Comparison of ENCODE assay signal across 8 mouse cellular contexts in the genomic region with DNA sequence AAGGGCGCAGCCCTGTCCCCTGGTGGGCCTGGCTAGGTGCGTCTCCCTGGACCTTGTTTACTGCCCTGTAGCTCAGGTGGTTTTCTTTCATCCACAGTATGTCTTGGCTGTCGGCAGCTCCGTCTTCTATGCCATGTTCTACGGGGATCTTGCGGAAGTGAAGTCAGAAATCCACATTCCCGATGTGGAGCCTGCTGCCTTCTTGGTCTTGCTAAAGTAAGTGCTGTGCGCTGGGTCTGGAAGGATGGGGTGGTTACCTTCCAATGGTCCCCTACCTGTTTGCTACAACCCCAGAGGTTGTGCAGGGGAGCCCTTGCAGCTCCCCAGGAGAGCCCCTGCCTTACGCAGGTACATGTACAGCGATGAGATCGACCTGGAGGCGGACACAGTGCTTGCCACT. TPM values are rescaled to one million over a fixed set of nuclear protein-coding genes. Genes with fewer than 3 reads are reported as not detected.
DNase-seq lines count a peak whose midpoint lies in the region; ATAC-seq and TF ChIP-seq lines count a peak whose summit lies in the region.

No protein-coding gene starts in this region.

- WGBS in spleen, adult 2 months = 78% methylated on average over 12 of the region's 12 CpGs
- WGBS in limb, embryonic 14.5 days = 45% methylated on average over 12 of the region's 12 CpGs
- 43% methylated on average over 12 of the region's 12 CpGs for WGBS in stomach, postnatal 0 days

- no peaks in the 10 kb centered on the region for H3K27me3 ChIP-seq in erythroblast, embryonic 14.5 days (ENCODE audit: control insufficient read depth)
- H3K27me3 ChIP-seq in spleen, adult 2 months (ENCODE audit: control insufficient read depth, insufficient read depth, low read length) = no peaks in the 10 kb centered on the region
- no peaks in the 10 kb centered on the region for H3K27me3 ChIP-seq in limb, embryonic 14.5 days (ENCODE audit: control insufficient read depth, insufficient read depth, low read length)
- H3K27me3 ChIP-seq in stomach, postnatal 0 days (ENCODE audit: control insufficient read depth, insufficient read depth, low read length) = no peaks in the 10 kb centered on the region

- no peak for DNase-seq in spleen, adult 2 months (ENCODE audit: low read depth in 1 of 2, low spot score in 2 of 2)
- DNase-seq in spleen, postnatal 14 days (ENCODE audit: low spot score in 2 of 2) = no peak
- DNase-seq in limb, embryonic 14.5 days (ENCODE audit: low spot score) = no peak
- DNase-seq in stomach, postnatal 0 days (ENCODE audit: low spot score) = no peak
- no peak for DNase-seq in layer of hippocampus, adult 9-11 months
- no peak for DNase-seq in gastrocnemius, postnatal 10 days

- peak overlapping the region; percentile 79 for H3K4me3 ChIP-seq in erythroblast, embryonic 14.5 days (replicated peaks)
- H3K4me3 ChIP-seq in spleen, adult 2 months (ENCODE audit: extremely low read depth, insufficient read depth, insufficient read length) = peak overlapping the region; percentile 84; the same call in 1 of the 2 replicates
- peak overlapping the region; percentile 76 for H3K4me3 ChIP-seq in limb, embryonic 14.5 days (replicated peaks; ENCODE audit: low read length)
- peak overlapping the region; percentile 77 for H3K4me3 ChIP-seq in stomach, postnatal 0 days (ENCODE audit: low read depth, low read length)

- peak overlapping the region; percentile 89 for H3K4me2 ChIP-seq in limb, embryonic 14.5 days (replicated peaks; ENCODE audit: low read depth, low read length, severe bottlenecking)
- H3K4me2 ChIP-seq in stomach, postnatal 0 days (replicated peaks; ENCODE audit: low read depth) = peak overlapping the region; percentile 85

- peaks cover 93% of the 10 kb centered on the region for H3K36me3 ChIP-seq in erythroblast, embryonic 14.5 days (ENCODE audit: control insufficient read depth)
- H3K36me3 ChIP-seq in spleen, adult 2 months (ENCODE audit: control insufficient read depth, insufficient read depth, low read length) = peaks cover 15% of the 10 kb centered on the region
- peaks cover 76% of the 10 kb centered on the region for H3K36me3 ChIP-seq in limb, embryonic 14.5 days (ENCODE audit: control insufficient read depth, insufficient read depth, low read length)
- H3K36me3 ChIP-seq in stomach, postnatal 0 days (ENCODE audit: control insufficient read depth, insufficient read depth, low read length) = peaks cover 46% of the 10 kb centered on the region

- H3K27ac ChIP-seq in spleen, adult 2 months (ENCODE audit: insufficient read depth, low read length) = no peak overlapping the region; the same call in 1 of the 2 replicates
- H3K27ac ChIP-seq in limb, embryonic 14.5 days (replicated peaks; ENCODE audit: low read depth, low read length) = peak overlapping the region; percentile 89
- H3K27ac ChIP-seq in stomach, postnatal 0 days (replicated peaks) = peak overlapping the region; percentile 95

- no peaks in the 10 kb centered on the region for H3K9me3 ChIP-seq in erythroblast, embryonic 14.5 days (ENCODE audit: control insufficient read depth, low read length)
- H3K9me3 ChIP-seq in limb, embryonic 14.5 days (ENCODE audit: control insufficient read depth, low read length) = no peaks in the 10 kb centered on the region
- no peaks in the 10 kb centered on the region for H3K9me3 ChIP-seq in stomach, postnatal 0 days (ENCODE audit: control insufficient read depth, low read length)

- ATAC-seq in erythroblast, adult 5-6 weeks (replicated peaks; ENCODE audit: low FRiP score, poor library complexity, severe bottlenecking) = no peak
- ATAC-seq in limb, embryonic 14.5 days (ENCODE audit: low FRiP score, low read depth) = no peak
- ATAC-seq in stomach, postnatal 0 days (ENCODE audit: low FRiP score, low TSS enrichment) = no peak

- TF ChIP-seq CTCF in spleen, adult 2 months (IDR thresholded peaks at IDR 0.05; ENCODE audit: extremely low read depth, insufficient read depth, insufficient read length, insufficient replicate concordance) = no peak
- TF ChIP-seq CTCF in stomach, postnatal 0 days (IDR thresholded peaks at IDR 0.05; ENCODE audit: low read depth) = no peak

- peak overlapping the region; percentile 79 for H3K9ac ChIP-seq in limb, embryonic 14.5 days (ENCODE audit: low read depth, low read length, severe bottlenecking)
- peak overlapping the region; percentile 87 for H3K9ac ChIP-seq in stomach, postnatal 0 days (ENCODE audit: low read length)

- H3K4me1 ChIP-seq in erythroblast, embryonic 14.5 days (ENCODE audit: control insufficient read depth) = peaks cover 27% of the 10 kb centered on the region
- H3K4me1 ChIP-seq in spleen, adult 2 months (ENCODE audit: control insufficient read depth, insufficient read depth, insufficient read length) = no peaks in the 10 kb centered on the region
- peaks cover 9% of the 10 kb centered on the region for H3K4me1 ChIP-seq in limb, embryonic 14.5 days (ENCODE audit: control insufficient read depth, insufficient read depth, low read length)
- peaks cover 5% of the 10 kb centered on the region for H3K4me1 ChIP-seq in stomach, postnatal 0 days (replicated peaks; ENCODE audit: control insufficient read depth, insufficient read depth)

- no peak for TF ChIP-seq EP300 in stomach, postnatal 0 days (optimal IDR thresholded peaks at IDR 0.05)

- no peak for TF ChIP-seq POLR2A in spleen, adult 2 months (IDR thresholded peaks at IDR 0.05; ENCODE audit: low read depth, low read length)
- TF ChIP-seq POLR2A in limb, embryonic 14.5 days (IDR thresholded peaks at IDR 0.05; ENCODE audit: borderline replicate concordance, extremely low read depth, insufficient read depth, insufficient read length) = no peak

RNA-seq across cellular contexts. Expression of a gene that starts 0.9 kb away (rescaled TPM):
- 1.5 and 2.6 TPM in 2 replicates for polyA plus RNA-seq in erythroblast, embryonic 14.5 days (2012)
- 2.3 TPM in 1 of 2 replicates, not detected in the other for total RNA-seq in erythroblast, adult 5-6 weeks (2015; ENCODE audit: low replicate concordance)
- total RNA-seq in erythroblast, adult 5-6 weeks (2017; ENCODE audit: low replicate concordance) = 1.9 and 2.9 TPM in 2 replicates
- 22.3 and 61.1 TPM in 2 replicates for polyA plus RNA-seq in spleen, adult 2 months (2012; rRNA removed)
- 31.0 and 52.7 TPM in 2 replicates for polyA plus RNA-seq in limb, embryonic 14.5 days (2012; rRNA removed)
- 27.3 and 27.4 TPM in 2 replicates for polyA plus RNA-seq in limb, embryonic 14.5 days (2014; fragmentation: Nextera tagmentation; extraction: Ambion mirVana)
- polyA plus RNA-seq in stomach, postnatal 0 days (2015; fragmentation: Nextera tagmentation; extraction: Ambion mirVana) = 17.1 and 19.7 TPM in 2 replicates
- total RNA-seq in gastrocnemius, postnatal 10 days (2021) = 10 to 100 TPM; 10.4 to 12.7 TPM

RNA-seq across cellular contexts. Expression of a gene that starts 23.3 kb away (rescaled TPM):
- polyA plus RNA-seq in erythroblast, embryonic 14.5 days (2012) = 3.0 and 3.6 TPM in 2 replicates
- 14.6 and 20.9 TPM in 2 replicates for total RNA-seq in erythroblast, adult 5-6 weeks (2015; ENCODE audit: low replicate concordance)
- total RNA-seq in erythroblast, adult 5-6 weeks (2017; ENCODE audit: low replicate concordance) = 35.9 and 52.0 TPM in 2 replicates
- polyA plus RNA-seq in spleen, adult 2 months (2012; rRNA removed) = 127 and 186 TPM in 2 replicates
- polyA plus RNA-seq in limb, embryonic 14.5 days (2012; rRNA removed) = 82.5 and 97.4 TPM in 2 replicates
- polyA plus RNA-seq in limb, embryonic 14.5 days (2014; fragmentation: Nextera tagmentation; extraction: Ambion mirVana) = 60.9 and 66.2 TPM in 2 replicates
- 22.3 and 27.6 TPM in 2 replicates for polyA plus RNA-seq in stomach, postnatal 0 days (2015; fragmentation: Nextera tagmentation; extraction: Ambion mirVana)
- total RNA-seq in gastrocnemius, postnatal 10 days (2021) = 10 to 100 TPM; 28.2 to 37.9 TPM

RNA-seq across cellular contexts. Expression of a gene that starts 35.2 kb away (rescaled TPM):
- polyA plus RNA-seq in erythroblast, embryonic 14.5 days (2012) = 0.86 and 0.87 TPM in 2 replicates
- 2.7 TPM in 1 of 2 replicates, not detected in the other for total RNA-seq in erythroblast, adult 5-6 weeks (2015; ENCODE audit: low replicate concordance)
- 1.1 TPM in 1 of 2 replicates, not detected in the other for total RNA-seq in erythroblast, adult 5-6 weeks (2017; ENCODE audit: low replicate concordance)
- polyA plus RNA-seq in spleen, adult 2 months (2012; rRNA removed) = 25.4 and 28.8 TPM in 2 replicates
- 50.4 and 54.4 TPM in 2 replicates for polyA plus RNA-seq in limb, embryonic 14.5 days (2012; rRNA removed)
- polyA plus RNA-seq in limb, embryonic 14.5 days (2014; fragmentation: Nextera tagmentation; extraction: Ambion mirVana) = 78.4 and 96.0 TPM in 2 replicates
- 78.6 and 82.7 TPM in 2 replicates for polyA plus RNA-seq in stomach, postnatal 0 days (2015; fragmentation: Nextera tagmentation; extraction: Ambion mirVana)
- 10 to 100 TPM; 17.3 to 17.5 TPM for total RNA-seq in gastrocnemius, postnatal 10 days (2021)

RNA-seq across cellular contexts. Expression of a gene that starts 37.2 kb away (rescaled TPM):
- 2.6 and 2.8 TPM in 2 replicates for polyA plus RNA-seq in erythroblast, embryonic 14.5 days (2012)
- total RNA-seq in erythroblast, adult 5-6 weeks (2015; ENCODE audit: low replicate concordance) = 10.7 and 18.3 TPM in 2 replicates
- total RNA-seq in erythroblast, adult 5-6 weeks (2017; ENCODE audit: low replicate concordance) = 12.7 and 14.5 TPM in 2 replicates
- 29.1 and 38.6 TPM in 2 replicates for polyA plus RNA-seq in spleen, adult 2 months (2012; rRNA removed)
- polyA plus RNA-seq in limb, embryonic 14.5 days (2012; rRNA removed) = 55.0 and 62.3 TPM in 2 replicates
- polyA plus RNA-seq in limb, embryonic 14.5 days (2014; fragmentation: Nextera tagmentation; extraction: Ambion mirVana) = 16.3 and 16.5 TPM in 2 replicates
- polyA plus RNA-seq in stomach, postnatal 0 days (2015; fragmentation: Nextera tagmentation; extraction: Ambion mirVana) = 4.1 and 5.1 TPM in 2 replicates
- 10 to 100 TPM; 51.8 to 54.4 TPM for total RNA-seq in gastrocnemius, postnatal 10 days (2021)

RNA-seq across cellular contexts. Expression of a gene that starts 47.6 kb away (rescaled TPM):
- polyA plus RNA-seq in erythroblast, embryonic 14.5 days (2012) = 0.03 TPM in 1 of 2 replicates, not detected in the other
- not detected in 2 replicates for total RNA-seq in erythroblast, adult 5-6 weeks (2015; ENCODE audit: low replicate concordance)
- not detected in 2 replicates for total RNA-seq in erythroblast, adult 5-6 weeks (2017; ENCODE audit: low replicate concordance)
- 7.8 and 8.6 TPM in 2 replicates for polyA plus RNA-seq in spleen, adult 2 months (2012; rRNA removed)
- 45.8 and 48.4 TPM in 2 replicates for polyA plus RNA-seq in limb, embryonic 14.5 days (2012; rRNA removed)
- polyA plus RNA-seq in limb, embryonic 14.5 days (2014; fragmentation: Nextera tagmentation; extraction: Ambion mirVana) = 12.5 and 14.3 TPM in 2 replicates
- polyA plus RNA-seq in stomach, postnatal 0 days (2015; fragmentation: Nextera tagmentation; extraction: Ambion mirVana) = 3.2 and 4.5 TPM in 2 replicates
- 10 to 100 TPM; 29.4 to 40.0 TPM for total RNA-seq in gastrocnemius, postnatal 10 days (2021)

Comparison
In these comparisons a context has a peak if more than half of its experiments do, and no peak if none do; other contexts are left out.
1. RNA of a gene that starts 35.2 kb away (polyA plus RNA-seq): 78.6 to 82.7 TPM in stomach, postnatal 0 days, 50.4 to 96.0 TPM in limb, embryonic 14.5 days and 25.4 to 28.8 TPM in spleen, adult 2 months; 0.86 to 0.87 TPM in erythroblast, embryonic 14.5 days; every median in the first group is over 10 times any median in the second.
2. Peak in every context shown above with its lines, with median percentiles within 50 percentile points of each other: H3K4me3 ChIP-seq.